Mouse (Mus musculus): ENCODE measurements around the gene Dtymk. TPM values are rescaled to one million over a fixed set of nuclear protein-coding genes. Genes with fewer than 3 reads are reported as not detected.

Gene Dtymk
- total RNA-seq, 2 experiments from 2014 or later: 20.9 to 22.0 TPM

DNA sequence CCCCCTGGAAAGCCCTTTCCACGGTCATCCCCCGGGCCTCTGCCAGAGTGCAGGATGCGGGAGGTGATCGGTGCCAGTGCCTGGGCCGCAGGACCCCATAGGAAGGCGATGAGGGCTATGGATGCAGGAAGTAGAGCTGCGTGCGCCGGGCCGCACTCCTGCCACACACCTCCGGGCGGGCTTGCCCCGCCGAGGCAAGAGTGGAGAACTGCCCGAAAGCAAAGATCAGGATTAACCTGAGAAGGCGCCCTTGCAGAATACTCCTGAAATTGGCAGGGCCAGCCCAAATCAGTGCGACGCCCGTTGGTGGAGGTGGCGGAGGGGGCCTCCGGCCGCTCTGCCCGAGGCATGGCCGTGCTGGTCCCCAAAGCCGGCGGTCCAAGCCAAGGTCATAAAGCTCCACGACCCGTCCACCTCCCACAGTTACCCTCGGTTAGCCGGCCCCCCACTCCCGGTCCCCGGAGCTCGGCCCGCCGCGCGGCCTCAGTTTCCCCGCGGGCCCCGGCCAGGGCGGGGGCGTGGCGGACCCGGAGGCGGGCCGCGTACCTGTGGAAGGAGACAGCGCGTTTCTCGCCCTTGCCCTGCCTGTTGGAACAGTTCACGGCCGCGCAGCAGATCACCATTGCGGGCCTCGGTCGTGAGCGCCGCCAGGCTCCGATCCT is 47.7 kb downstream of the Dtymk start:
- DNase-seq: no peak
- intact Hi-C loops (cut with DNase I): loop anchor here (2.0 kb wide), 1 partner anchor 47 kb away; the partner anchor contains the start of gene Dtymk

DNA sequence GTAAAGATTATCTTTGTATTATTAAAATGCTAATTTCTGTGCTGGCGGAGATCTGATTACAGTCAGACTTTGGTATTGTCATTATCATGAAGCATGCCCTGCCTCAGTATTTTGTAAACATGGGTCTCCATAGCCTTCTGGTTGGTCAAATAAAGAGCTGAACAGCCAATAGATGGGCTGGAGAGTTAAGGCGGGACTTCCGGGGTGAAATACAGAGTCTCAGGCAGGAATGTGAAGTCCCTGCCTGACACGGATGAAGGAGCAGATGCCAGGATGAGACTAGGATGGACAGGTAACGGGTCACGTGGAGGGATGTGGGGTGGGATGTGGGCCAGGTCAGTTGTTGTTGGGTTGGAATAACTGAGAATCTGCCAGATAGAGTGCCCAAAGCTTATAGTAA is 50.4 kb downstream of the Dtymk start, which contains the start of gene Atg4b:
Atg4b (plus strand) TSS at position 211 of the 400 bp plus-strand sequence.
- DNase-seq: no peak
- intact Hi-C loops (cut with DNase I): no loop called here

DNA sequence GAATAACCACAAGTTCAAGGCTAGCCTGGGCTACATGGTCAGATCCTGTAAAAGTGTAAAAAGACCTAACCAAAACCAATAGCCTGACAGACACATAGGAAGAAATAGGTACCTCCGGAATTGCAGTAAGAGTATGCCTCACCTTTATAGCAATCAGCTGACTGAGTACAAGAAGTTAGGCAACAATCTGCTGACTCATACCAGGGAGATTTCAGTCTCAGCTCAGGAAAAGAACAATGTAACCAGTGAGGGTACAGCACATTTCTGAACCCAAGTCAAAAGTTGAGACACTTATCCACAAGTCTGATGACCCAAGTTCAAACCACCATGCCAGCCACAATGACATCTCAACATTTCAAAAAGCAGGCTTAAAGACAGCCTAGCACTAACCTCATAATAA is 53.2 kb downstream of the Dtymk start:
- intact Hi-C loops (cut with DNase I): loop anchor here (2.0 kb wide), 1 partner anchor 16 kb away; no protein-coding TSS in a partner anchor
- no peak for DNase-seq

DNA sequence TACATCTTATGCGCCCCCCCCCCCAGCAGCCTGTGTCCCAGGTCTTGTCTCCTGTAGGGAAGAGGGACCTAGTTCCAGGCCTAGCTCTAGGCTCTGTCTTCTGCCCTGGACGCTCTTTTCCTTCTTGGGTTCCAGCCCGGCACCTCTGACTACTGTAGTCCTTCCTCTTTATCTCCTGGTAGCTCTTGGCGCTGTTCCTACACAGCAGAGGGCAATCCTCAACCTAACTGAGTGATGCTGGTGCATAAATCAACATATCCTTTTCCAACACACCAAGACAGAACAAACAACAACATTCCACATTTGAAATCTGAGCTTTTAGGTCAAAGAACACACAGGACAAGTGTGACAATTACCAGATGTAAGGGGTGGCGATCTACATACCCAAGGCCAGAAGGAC is 55.6 kb downstream of the Dtymk start:
- no peak for DNase-seq
- intact Hi-C loops (cut with DNase I): no loop called here

DNA sequence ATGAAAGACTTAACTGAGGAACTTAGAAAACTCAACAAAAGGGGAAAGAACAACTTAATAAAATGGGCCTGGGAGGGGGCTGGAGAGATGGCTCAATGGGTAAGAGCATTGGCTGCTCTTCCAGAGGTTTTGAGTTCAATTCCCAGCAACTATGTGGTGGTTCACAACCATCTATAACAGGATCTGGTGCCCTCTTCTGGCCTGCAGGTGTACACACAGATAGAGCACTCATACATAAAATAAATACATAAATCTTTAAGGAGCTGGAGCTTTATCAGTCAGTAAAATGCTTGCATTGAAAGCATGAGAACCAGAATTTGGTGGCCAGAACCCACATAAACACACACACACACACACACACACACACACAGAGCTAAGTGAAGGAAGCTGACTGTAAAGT is 58.8 kb downstream of the Dtymk start:
- no peak for DNase-seq

More for the DNA sequence above, 58.8 kb downstream of the Dtymk start:
- intact Hi-C loops (cut with DNase I): no loop called here

Other genes with a start within 250 kb of the Dtymk start
- 100 to 1,000 TPM in 1 of 2 experiments, 10 to 100 TPM in 1; 98.2 to 103 TPM for gene Stk25, start 143.3 kb downstream of the Dtymk start, total RNA-seq (2021)
- gene Bok, start 116.3 kb downstream of the Dtymk start, total RNA-seq (2021): 1 to 10 TPM; 3.3 to 4.1 TPM
- 10 to 100 TPM; 38.4 to 39.6 TPM for gene Atg4b, start 50.4 kb downstream of the Dtymk start, total RNA-seq (2021)
- 10 to 100 TPM; 77.9 to 88.1 TPM for gene Thap4, start 47.1 kb downstream of the Dtymk start, total RNA-seq (2021)
- gene Ing5, start 2.0 kb upstream of the Dtymk start, total RNA-seq (2021): 10 to 100 TPM; 10.3 to 15.8 TPM
- 10 to 100 TPM; 32.9 to 46.5 TPM for gene D2hgdh, start 23.0 kb upstream of the Dtymk start, total RNA-seq (2021)
- under 1 TPM; 0.11 to 0.31 TPM for gene Gal3st2, start 59.4 kb upstream of the Dtymk start, total RNA-seq (2021)
- under 1 TPM; 0.38 to 0.86 TPM for gene Gal3st2b, start 116.4 kb upstream of the Dtymk start, total RNA-seq (2021)
- under 1 TPM; 0.78 to 0.95 TPM for gene Gal3st2c, start 188.6 kb upstream of the Dtymk start, total RNA-seq (2021)
- not detected for gene Neu4, start 218.5 kb upstream of the Dtymk start, total RNA-seq (2021)

Data from heart, postnatal 36 days (tissue).